Mouse (Mus musculus): Measurements from ENCODE around the gene Lamb3. TPM values are rescaled to one million over a fixed set of nuclear protein-coding genes. Genes with fewer than 3 reads are reported as not detected.

The Lamb3 gene
- polyA plus RNA-seq, 1 experiment = 0.82 TPM

DNA sequence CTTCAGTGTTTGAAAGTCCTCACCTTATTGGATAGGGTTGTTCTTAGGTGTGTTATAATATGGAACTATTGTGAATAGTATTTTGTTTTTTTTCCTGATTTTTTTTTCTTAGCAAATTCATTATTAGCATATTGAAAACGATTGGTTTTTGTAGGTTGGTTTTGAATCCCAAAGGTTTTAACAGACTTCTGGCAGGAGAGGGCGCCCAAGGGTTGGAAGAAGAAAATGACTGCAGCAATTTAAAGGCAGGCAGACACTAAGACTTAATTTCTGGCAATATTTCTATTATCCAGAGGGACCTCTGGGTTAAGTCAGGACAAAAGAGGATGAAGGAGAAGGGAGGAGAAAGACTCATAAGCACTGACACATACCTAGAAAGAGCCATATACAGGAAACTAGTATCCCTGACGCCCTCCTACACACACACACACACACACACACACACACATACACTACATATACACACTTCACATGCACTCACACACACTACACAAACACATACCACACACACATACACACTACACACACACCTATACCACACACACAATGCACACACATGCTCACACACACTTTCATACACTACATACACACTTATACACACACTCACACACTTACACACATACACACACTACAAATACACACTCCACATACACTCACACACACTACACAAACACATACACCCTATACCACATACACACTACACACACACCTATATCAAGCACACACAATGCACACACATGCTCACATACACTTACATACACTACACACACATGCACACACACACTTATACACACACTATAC, 48.2 kb downstream of the Lamb3 start:
- no peak for TF ChIP-seq CTCF (IDR thresholded peaks at IDR 0.05; ENCODE audit: control insufficient read depth, insufficient read depth, low read length)
- no peak for TF ChIP-seq POLR2A (IDR thresholded peaks at IDR 0.05; ENCODE audit: borderline replicate concordance, control insufficient read depth, low read depth, low read length)
- Histone ChIP-seq H3K4me1 (ENCODE audit: control insufficient read depth, insufficient read depth, low read length) (no peaks in the 10 kb centered on the region; the same call in 1 of the 2 replicates), H3K27ac (ENCODE audit: control insufficient read depth, insufficient read depth, low read depth, low read length, poor library complexity) (no peak overlapping the region), H3K4me3 (replicated peaks; ENCODE audit: control insufficient read depth, low read depth, low read length) (no peak overlapping the region)
- 21% methylated on average over 3 of the region's 3 CpGs for WGBS

DNA sequence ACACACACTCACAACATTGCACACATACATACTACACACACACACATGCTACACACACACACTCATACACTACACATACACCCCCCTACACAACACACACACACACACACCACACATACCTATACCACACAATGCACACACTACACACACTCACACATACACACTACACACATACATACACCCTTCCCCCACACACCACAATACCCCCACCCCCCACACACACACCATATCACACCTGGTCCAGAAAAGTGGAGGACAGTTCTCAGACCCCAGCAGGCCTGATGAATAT, 48.7 kb downstream of the Lamb3 start:
- H3K27ac ChIP-seq (ENCODE audit: control insufficient read depth, insufficient read depth, low read depth, low read length, poor library complexity) = no peak overlapping the region
- H3K4me1 ChIP-seq (ENCODE audit: control insufficient read depth, insufficient read depth, low read length) = no peaks in the 10 kb centered on the region; the same call in 1 of the 2 replicates
- no peak for TF ChIP-seq POLR2A (IDR thresholded peaks at IDR 0.05; ENCODE audit: borderline replicate concordance, control insufficient read depth, low read depth, low read length)
- H3K4me3 ChIP-seq (replicated peaks; ENCODE audit: control insufficient read depth, low read depth, low read length) = no peak overlapping the region

GRCm38 (mm10) chr1:193256621-193257098, 49.2 kb downstream of the Lamb3 start:
- 13% methylated on average over 5 of the region's 5 CpGs for WGBS
- TF ChIP-seq CTCF (IDR thresholded peaks at IDR 0.05; ENCODE audit: control insufficient read depth, insufficient read depth, low read length) (no peak), POLR2A (IDR thresholded peaks at IDR 0.05; ENCODE audit: borderline replicate concordance, control insufficient read depth, low read depth, low read length) (no peak)

DNA sequence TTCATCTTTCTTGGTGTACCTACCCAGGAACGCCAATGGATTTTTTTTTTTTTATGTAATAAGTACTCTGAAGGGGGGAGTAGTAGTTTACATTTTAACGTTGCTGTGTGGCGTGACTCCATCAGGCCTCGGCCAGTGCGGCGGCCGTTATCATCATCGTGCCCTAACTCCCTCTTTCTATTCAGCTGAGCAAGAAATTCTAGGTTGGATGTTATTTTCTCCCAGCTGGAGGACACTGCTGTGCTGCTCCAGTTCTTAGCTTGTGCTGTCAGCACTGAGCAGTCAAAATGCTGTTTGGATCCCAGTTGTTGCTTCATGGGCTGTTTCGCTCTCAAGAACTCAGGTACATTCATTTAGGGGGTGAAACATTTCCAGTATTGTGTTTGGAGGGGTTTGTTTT, 52.1 kb downstream of the Lamb3 start:
- 88% methylated on average over 9 of the region's 9 CpGs for WGBS
- H3K27ac ChIP-seq (ENCODE audit: control insufficient read depth, insufficient read depth, low read depth, low read length, poor library complexity) = no peak overlapping the region

More at GRCm38 (mm10) chr1:193256621-193257098, 49.2 kb downstream of the Lamb3 start:
- Histone ChIP-seq H3K27ac (ENCODE audit: control insufficient read depth, insufficient read depth, low read depth, low read length, poor library complexity) (no peak overlapping the region), H3K4me1 (ENCODE audit: control insufficient read depth, insufficient read depth, low read length) (no peaks in the 10 kb centered on the region; the same call in 1 of the 2 replicates), H3K4me3 (replicated peaks; ENCODE audit: control insufficient read depth, low read depth, low read length) (no peak overlapping the region)

DNA sequence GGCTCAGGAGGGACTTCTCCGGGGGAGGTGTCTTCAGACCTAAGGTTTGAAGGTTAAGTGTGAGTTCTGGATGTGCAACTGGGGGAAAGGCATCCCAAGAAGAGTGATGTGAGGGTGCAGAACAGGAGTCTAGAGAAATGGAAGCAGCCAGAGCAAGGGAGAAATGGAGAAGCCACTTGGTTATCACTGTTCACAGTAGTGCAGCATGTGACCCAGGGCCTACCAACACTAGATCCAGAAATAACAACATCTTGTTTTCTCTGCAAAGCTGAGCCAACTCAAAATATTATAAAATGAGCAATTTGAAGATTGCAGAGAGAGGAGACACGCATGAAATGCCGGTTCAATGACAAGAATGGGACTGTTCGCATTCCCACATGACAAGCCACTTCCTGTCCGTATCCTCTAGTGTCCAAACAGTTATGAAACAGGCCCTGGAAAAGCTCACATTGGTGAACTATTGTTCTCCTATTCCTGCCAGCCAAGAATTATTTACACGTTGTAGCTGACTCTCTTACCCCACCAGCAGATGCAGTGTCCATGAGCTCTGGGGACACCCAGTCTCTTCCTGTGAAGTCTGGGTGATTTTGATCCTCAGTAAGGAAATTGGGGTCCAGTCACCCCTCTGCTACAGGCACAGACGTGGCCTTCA, 54.5 kb downstream of the Lamb3 start:
- Histone ChIP-seq H3K27ac (ENCODE audit: control insufficient read depth, insufficient read depth, low read depth, low read length, poor library complexity) (no peak overlapping the region), H3K4me1 (ENCODE audit: control insufficient read depth, insufficient read depth, low read length) (peaks cover 4% of the 10 kb centered on the region; the same call in 1 of the 2 replicates), H3K4me3 (replicated peaks; ENCODE audit: control insufficient read depth, low read depth, low read length) (no peak overlapping the region)
- TF ChIP-seq POLR2A (IDR thresholded peaks at IDR 0.05; ENCODE audit: borderline replicate concordance, control insufficient read depth, low read depth, low read length) = no peak
- WGBS = 40% methylated on average over 7 of the region's 7 CpGs

More for the DNA sequence above, 52.1 kb downstream of the Lamb3 start:
- TF ChIP-seq CTCF (IDR thresholded peaks at IDR 0.05; ENCODE audit: control insufficient read depth, insufficient read depth, low read length) = no peak
- H3K4me1 ChIP-seq (ENCODE audit: control insufficient read depth, insufficient read depth, low read length) = peaks cover 2% of the 10 kb centered on the region; the same call in 1 of the 2 replicates
- H3K4me3 ChIP-seq (replicated peaks; ENCODE audit: control insufficient read depth, low read depth, low read length) = no peak overlapping the region

DNA sequence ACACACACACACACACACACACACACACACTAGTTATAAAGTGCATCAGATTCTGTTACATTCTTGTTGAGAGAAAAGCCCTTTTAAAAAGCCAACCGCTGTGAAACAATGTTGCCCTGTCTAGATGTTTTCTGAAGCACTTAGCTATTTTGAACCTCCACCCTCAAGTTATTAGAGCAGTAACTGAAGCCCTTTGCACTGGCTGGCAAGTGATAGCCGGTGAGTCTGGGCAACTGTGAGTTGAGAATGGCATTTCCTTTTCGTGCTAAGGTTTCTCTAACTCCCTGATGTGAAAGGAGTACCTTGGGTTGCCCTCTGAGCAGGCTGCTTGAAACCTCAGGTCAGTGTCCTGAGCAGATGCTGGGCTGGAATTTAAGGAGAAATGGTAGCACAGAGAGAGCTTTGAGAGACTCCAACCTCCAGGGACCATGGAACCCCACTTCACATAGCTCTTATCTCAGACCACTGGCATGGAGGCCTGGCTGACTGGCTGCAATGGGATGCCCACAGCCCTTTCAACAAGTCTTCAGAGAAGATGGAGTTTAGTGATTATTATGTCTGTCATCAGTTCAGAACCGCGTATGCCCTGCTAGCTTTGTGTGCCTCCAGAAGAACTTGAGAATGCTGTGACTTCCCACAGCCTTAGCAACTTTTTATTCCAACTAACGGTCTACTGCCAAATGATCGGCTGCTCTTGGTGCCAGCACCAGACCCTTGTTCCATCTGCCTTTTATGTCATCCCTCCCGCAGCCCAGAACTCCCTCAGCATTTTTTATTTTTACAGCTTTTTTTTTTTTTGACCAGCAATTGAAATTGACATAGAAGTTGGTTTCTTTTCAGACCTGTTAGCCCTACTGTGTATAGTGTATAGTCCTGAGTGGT, 55.8 kb downstream of the Lamb3 start:
- peaks cover 4% of the 10 kb centered on the region; the same call in 1 of the 2 replicates for H3K4me1 ChIP-seq (ENCODE audit: control insufficient read depth, insufficient read depth, low read length)
- 57% methylated on average over 8 of the region's 8 CpGs for WGBS
- peak overlapping the region; percentile 77 for H3K27ac ChIP-seq (ENCODE audit: control insufficient read depth, insufficient read depth, low read depth, low read length, poor library complexity)
- no peak for TF ChIP-seq POLR2A (IDR thresholded peaks at IDR 0.05; ENCODE audit: borderline replicate concordance, control insufficient read depth, low read depth, low read length)
- TF ChIP-seq CTCF (IDR thresholded peaks at IDR 0.05; ENCODE audit: control insufficient read depth, insufficient read depth, low read length) = no peak
- peak overlapping the region; percentile 53 for H3K4me3 ChIP-seq (replicated peaks; ENCODE audit: control insufficient read depth, low read depth, low read length)

- H3K27ac ChIP-seq (ENCODE audit: control insufficient read depth, insufficient read depth, low read depth, low read length, poor library complexity) = peak within 1 kb of the TSS; percentile 94
- TF ChIP-seq CTCF (IDR thresholded peaks at IDR 0.05; ENCODE audit: control insufficient read depth, insufficient read depth, low read length) = no peak
- TF ChIP-seq POLR2A (IDR thresholded peaks at IDR 0.05; ENCODE audit: borderline replicate concordance, control insufficient read depth, low read depth, low read length) = no peak
- peak within 1 kb of the TSS; percentile 53 for H3K4me3 ChIP-seq (replicated peaks; ENCODE audit: control insufficient read depth, low read depth, low read length)
- WGBS = 16% methylated on average over 5 of the region's 5 CpGs
- H3K4me1 ChIP-seq (ENCODE audit: control insufficient read depth, insufficient read depth, low read length) = peaks cover 4% of the 10 kb centered on the region; the same call in 1 of the 2 replicates
Measured at GRCm38 (mm10) chr1:193263955-193264598, 56.6 kb downstream of the Lamb3 start, which contains the start of gene Hsd11b1. Hsd11b1 (minus strand) TSS chr1:193264075.
